Mouse (Mus musculus) megakaryocyte, embryonic 14.5 days (primary cell): ENCODE measurements around the gene Ddx49. TPM values are rescaled to one million over a fixed set of nuclear protein-coding genes. Genes with fewer than 3 reads are reported as not detected.
A peak's percentile ranks its signal among the peaks of the same experiment; 100 is the strongest.

Source experiments
- H3K27me3 ChIP-seq: replicated peaks from 2 replicates; pipeline ENCODE3; 2012; ENCODE audit warnings: inconsistent platforms
- H3K36me3 ChIP-seq: replicated peaks from 2 replicates; pipeline ENCODE3; 2012; ENCODE audit warnings: low read length, inconsistent platforms, mixed read lengths
- H3K4me1 ChIP-seq: 2 replicates; pipeline ENCODE4 v1.6.1; 2012; ENCODE audit warnings: inconsistent platforms
- H3K4me3 ChIP-seq: replicated peaks from 2 replicates; pipeline ENCODE3; 2012; ENCODE audit warnings: moderate library complexity, mild to moderate bottlenecking, inconsistent platforms
- H3K9me3 ChIP-seq: 2 replicates; pipeline ENCODE4 v1.6.1; 2012; ENCODE audit warnings: inconsistent platforms
- FLI1 ChIP-seq: IDR thresholded peaks from 2 replicates; pipeline ENCODE4 v1.6.1; 2012; ENCODE audit warnings: low read length, inconsistent platforms, mixed read lengths
- GATA1 ChIP-seq: IDR thresholded peaks from 3 replicates; pipeline ENCODE4 v1.6.1; 2012; ENCODE audit warnings: mixed read lengths, low read length, inconsistent platforms, borderline replicate concordance
- polyA plus RNA-seq: library from polyadenylated mRNA; stranded (reverse); fragments of >175 nt; gene quantifications from 2 replicates; pipeline ENCODE4 v1.2.3, GENCODE M21; 2012; ENCODE audit warnings: low replicate concordance; ENCODE audit not compliant: insufficient read depth

Gene Ddx49
- polyA plus RNA-seq, 1 experiment, result 36.4 TPM

GRCm38 (mm10) chr8:70338931-70339330, 36.6 kb upstream of the Ddx49 start:
- no peaks in the 10 kb centered on the region for H3K27me3 ChIP-seq
- H3K36me3 ChIP-seq, result peaks cover 100% of the 10 kb centered on the region
- no peak overlapping the region for H3K4me3 ChIP-seq
- peaks cover 32% of the 10 kb centered on the region for H3K4me1 ChIP-seq
- no peak for TF ChIP-seq GATA1
- no peaks in the 10 kb centered on the region for H3K9me3 ChIP-seq

GRCm38 (mm10) chr8:70332878-70333202, 30.6 kb upstream of the Ddx49 start:
- Histone ChIP-seq H3K36me3 (peaks cover 84% of the 10 kb centered on the region), H3K4me3 (no peak overlapping the region), H3K27me3 (no peaks in the 10 kb centered on the region), H3K4me1 (peaks cover 36% of the 10 kb centered on the region), H3K9me3 (peaks cover 11% of the 10 kb centered on the region; the same call in 1 of the 2 replicates)
- TF ChIP-seq GATA1, result no peak
- no peak for TF ChIP-seq FLI1

- Histone ChIP-seq H3K4me3 (no peak overlapping the region), H3K9me3 (peaks cover 11% of the 10 kb centered on the region; the same call in 1 of the 2 replicates), H3K36me3 (peaks cover 79% of the 10 kb centered on the region), H3K4me1 (peaks cover 39% of the 10 kb centered on the region), H3K27me3 (no peaks in the 10 kb centered on the region)
- TF ChIP-seq GATA1, result no peak
Measured at GRCm38 (mm10) chr8:70332070-70332877, 30.0 kb upstream of the Ddx49 start.

GRCm38 (mm10) chr8:70331526-70331925, 29.2 kb upstream of the Ddx49 start:
- Histone ChIP-seq H3K27me3 (no peaks in the 10 kb centered on the region), H3K36me3 (peaks cover 71% of the 10 kb centered on the region), H3K9me3 (peaks cover 11% of the 10 kb centered on the region; the same call in 1 of the 2 replicates), H3K4me1 (peaks cover 34% of the 10 kb centered on the region), H3K4me3 (no peak overlapping the region)
- TF ChIP-seq GATA1 (no peak), FLI1 (no peak)

GRCm38 (mm10) chr8:70330741-70331364, 28.6 kb upstream of the Ddx49 start:
- H3K4me1 ChIP-seq, result peaks cover 34% of the 10 kb centered on the region
- H3K36me3 ChIP-seq, result peaks cover 65% of the 10 kb centered on the region
- no peak overlapping the region for H3K4me3 ChIP-seq
- TF ChIP-seq FLI1 (no peak), GATA1 (no peak)
- no peaks in the 10 kb centered on the region for H3K27me3 ChIP-seq
- H3K9me3 ChIP-seq, result peaks cover 11% of the 10 kb centered on the region; the same call in 1 of the 2 replicates

- TF ChIP-seq FLI1 (no peak), GATA1 (no peak)
- peaks cover 11% of the 10 kb centered on the region; the same call in 1 of the 2 replicates for H3K9me3 ChIP-seq
- no peaks in the 10 kb centered on the region for H3K27me3 ChIP-seq
- H3K36me3 ChIP-seq, result peaks cover 57% of the 10 kb centered on the region
- no peak overlapping the region for H3K4me3 ChIP-seq
- peaks cover 39% of the 10 kb centered on the region for H3K4me1 ChIP-seq
Measured at GRCm38 (mm10) chr8:70329835-70330740, 27.8 kb upstream of the Ddx49 start.

GRCm38 (mm10) chr8:70329124-70329834, 27.0 kb upstream of the Ddx49 start, which contains the start of gene Gdf1:
Gene Gdf1 (plus strand): TSS chr8:70329817.
- TF ChIP-seq FLI1 (no peak), GATA1 (no peak)
- Histone ChIP-seq H3K9me3 (peaks cover 11% of the 10 kb centered on the region; the same call in 1 of the 2 replicates), H3K27me3 (no peaks in the 10 kb centered on the region), H3K4me1 (peaks cover 43% of the 10 kb centered on the region), H3K36me3 (peaks cover 49% of the 10 kb centered on the region), H3K4me3 (peak within 1 kb of the TSS; percentile 40)

- H3K36me3 ChIP-seq, result peaks cover 31% of the 10 kb centered on the region
- H3K27me3 ChIP-seq, result peaks cover 7% of the 10 kb centered on the region
- TF ChIP-seq FLI1 (no peak), GATA1 (peak; percentile 34; the same call in 1 of the 3 replicates)
Measured at GRCm38 (mm10) chr8:70327512-70327911, 25.2 kb upstream of the Ddx49 start.

GRCm38 (mm10) chr8:70323716-70324115, 21.4 kb upstream of the Ddx49 start:
- Histone ChIP-seq H3K4me3 (no peak overlapping the region), H3K27me3 (peaks cover 36% of the 10 kb centered on the region), H3K4me1 (peaks cover 42% of the 10 kb centered on the region), H3K36me3 (no peaks in the 10 kb centered on the region), H3K9me3 (no peaks in the 10 kb centered on the region)
- no peak for TF ChIP-seq FLI1
- no peak for TF ChIP-seq GATA1

More at GRCm38 (mm10) chr8:70327512-70327911, 25.2 kb upstream of the Ddx49 start:
- H3K4me1 ChIP-seq, result peaks cover 55% of the 10 kb centered on the region
- peak overlapping the region; percentile 56 for H3K4me3 ChIP-seq
- peaks cover 8% of the 10 kb centered on the region; the same call in 1 of the 2 replicates for H3K9me3 ChIP-seq

- Histone ChIP-seq H3K4me3 (no peak overlapping the region), H3K4me1 (peaks cover 38% of the 10 kb centered on the region), H3K9me3 (no peaks in the 10 kb centered on the region), H3K36me3 (peaks cover 13% of the 10 kb centered on the region), H3K27me3 (peaks cover 70% of the 10 kb centered on the region)
- TF ChIP-seq FLI1 (no peak), GATA1 (no peak)
Measured at GRCm38 (mm10) chr8:70317872-70318271, 15.6 kb upstream of the Ddx49 start.
